Mouse (Mus musculus) gastrocnemius, postnatal 14 days (tissue): ENCODE results near the gene Higd1b. TPM values are rescaled to one million over a fixed set of nuclear protein-coding genes. Genes with fewer than 3 reads are reported as not detected.

Source experiments
- DNase-seq: peaks from one replicate; pipeline ENCODE4 v3.0.0; 2021; ENCODE audit warnings: mixed read lengths
- intact Hi-C: fragments of 180-260 bp; cut with DNase I; formaldehyde crosslinking; loops from one replicate; pipeline ENCODE4 v1.15.1; 2025; ENCODE audit warnings: low total_unique reads
- total RNA-seq, 2 experiments: library from RNA; stranded (reverse); gene quantifications; 2 replicates each; pipeline ENCODE4 v1.2.3; 2021

Higd1b gene
- total RNA-seq, 2 experiments from 2014 or later: 4.8 to 8.3 TPM

GRCm38 (mm10) chr11:102834219-102834618, 1.4 kb upstream of the Higd1b start:
- intact Hi-C loops: no loop called here
- DNase-seq: no peak

GRCm38 (mm10) chr11:102836146-102836545, 497 bp downstream of the Higd1b start:
- DNase-seq: no peak
- intact Hi-C loops: no loop called here

GRCm38 (mm10) chr11:102837385-102837784, 1.7 kb downstream of the Higd1b start:
- DNase-seq: no peak
- intact Hi-C loops: no loop called here

- intact Hi-C loops: no loop called here
- DNase-seq: no peak
These were observed 2.5 kb downstream of the Higd1b start for GRCm38 (mm10) chr11:102838126-102838525.

- DNase-seq: no peak
- intact Hi-C loops: no loop called here
These were observed 3.0 kb downstream of the Higd1b start for GRCm38 (mm10) chr11:102838616-102839150.

GRCm38 (mm10) chr11:102845926-102846325, 10.3 kb downstream of the Higd1b start:
- intact Hi-C loops: no loop called here
- DNase-seq: no peak

- intact Hi-C loops: loop anchor here (2.0 kb wide), 1 partner anchor 75 kb away; no protein-coding TSS in a partner anchor
- peak; percentile 73 for DNase-seq
These were observed 16.2 kb downstream of the Higd1b start for GRCm38 (mm10) chr11:102851883-102852282.

- intact Hi-C loops: loop anchor here (2.0 kb wide), 1 partner anchor 77 kb away; no protein-coding TSS in a partner anchor
These were observed 18.1 kb downstream of the Higd1b start for GRCm38 (mm10) chr11:102853760-102854159.

GRCm38 (mm10) chr11:102855941-102856340, 20.3 kb downstream of the Higd1b start:
- intact Hi-C loops: no loop called here
- DNase-seq: no peak

More at GRCm38 (mm10) chr11:102853760-102854159, 18.1 kb downstream of the Higd1b start:
- DNase-seq: no peak

- intact Hi-C loops: no loop called here
These were observed 23.3 kb downstream of the Higd1b start for GRCm38 (mm10) chr11:102858951-102859350.

GRCm38 (mm10) chr11:102859933-102860332, 24.3 kb downstream of the Higd1b start:
- peak; percentile 56 for DNase-seq
- intact Hi-C loops: no loop called here

More at GRCm38 (mm10) chr11:102858951-102859350, 23.3 kb downstream of the Higd1b start:
- DNase-seq: peak; percentile 45

- DNase-seq: peak; percentile 66
- intact Hi-C loops: no loop called here
These were observed 28.6 kb downstream of the Higd1b start for GRCm38 (mm10) chr11:102864272-102864671.

- intact Hi-C loops: no loop called here
- no peak for DNase-seq
These were observed 39.2 kb downstream of the Higd1b start for GRCm38 (mm10) chr11:102874801-102875334.

- DNase-seq: no peak
- intact Hi-C loops: no loop called here
These were observed 43.9 kb downstream of the Higd1b start for GRCm38 (mm10) chr11:102879558-102879957.

- intact Hi-C loops: no loop called here
- peak; percentile 89 for DNase-seq
These were observed 45.1 kb downstream of the Higd1b start, which contains the start of the genes Eftud2 and Ccdc103 for GRCm38 (mm10) chr11:102880585-102881313. Gene Eftud2 (minus strand): TSS chr11:102880985. Gene Ccdc103 (plus strand): TSS chr11:102881204.

GRCm38 (mm10) chr11:102881314-102882198, 45.9 kb downstream of the Higd1b start:
- no peak for DNase-seq
- intact Hi-C loops: no loop called here

- intact Hi-C loops: no loop called here
- no peak for DNase-seq
These were observed 49.1 kb downstream of the Higd1b start, which contains the start of gene Fam187a for GRCm38 (mm10) chr11:102884616-102885219. Gene Fam187a (plus strand): TSS chr11:102885169.

GRCm38 (mm10) chr11:102887433-102887832, 51.8 kb downstream of the Higd1b start:
- intact Hi-C loops: no loop called here
- no peak for DNase-seq
